Comparison of ENCODE assay signal across 8 mouse cellular contexts in genomic region chr7:80078792-80079301, GRCm38 (mm10). TPM values are rescaled to one million over a fixed set of nuclear protein-coding genes. Genes with fewer than 3 reads are reported as not detected.
DNase-seq lines count a peak whose midpoint lies in the region; ATAC-seq and TF ChIP-seq lines count a peak whose summit lies in the region.

No protein-coding gene starts in this region.

- ATAC-seq in forebrain, embryonic 13.5 days: no peak
- ATAC-seq in heart, postnatal 0 days (ENCODE audit: insufficient read depth, low read depth): peak; percentile 81
- ATAC-seq in liver, postnatal 0 days: peak; percentile 56
- ATAC-seq in neural tube, embryonic 11.5 days (ENCODE audit: insufficient read depth, low FRiP score, low TSS enrichment): no peak

- peak; percentile 94 for DNase-seq in 416B (ENCODE audit: low read depth)
- peak; percentile 94 for DNase-seq in brain, adult 2 months (ENCODE audit: low read depth, low spot score)
- peak; percentile 96 for DNase-seq in heart, postnatal 0 days (ENCODE audit: low spot score)
- DNase-seq in kidney, postnatal 25 days: peak; percentile 92 to 97
- DNase-seq in liver, postnatal 0 days: peak; percentile 78
- peak; percentile 53 for DNase-seq in neural tube, embryonic 11.5 days (ENCODE audit: low spot score)
- peak; percentile 70 for DNase-seq in telencephalon, adult 2 months (ENCODE audit: low read depth, low spot score)

- H3K4me2 ChIP-seq in forebrain, embryonic 13.5 days: no peak overlapping the region
- H3K4me2 ChIP-seq in heart, postnatal 0 days (ENCODE audit: low read depth, low read length): peak overlapping the region; percentile 44
- peak overlapping the region; percentile 46 for H3K4me2 ChIP-seq in liver, postnatal 0 days (ENCODE audit: low read depth, low read length)
- no peak overlapping the region for H3K4me2 ChIP-seq in neural tube, embryonic 11.5 days (ENCODE audit: low read depth)

- no peaks in the 10 kb centered on the region for H3K9me3 ChIP-seq in forebrain, embryonic 13.5 days (replicated peaks)
- no peaks in the 10 kb centered on the region for H3K9me3 ChIP-seq in heart, postnatal 0 days (replicated peaks; ENCODE audit: control insufficient read depth, low read length)
- no peaks in the 10 kb centered on the region for H3K9me3 ChIP-seq in liver, postnatal 0 days (ENCODE audit: low read length)
- no peaks in the 10 kb centered on the region for H3K9me3 ChIP-seq in neural tube, embryonic 11.5 days (ENCODE audit: control insufficient read depth, low read length)

- H3K27me3 ChIP-seq in forebrain, embryonic 13.5 days: no peaks in the 10 kb centered on the region
- no peaks in the 10 kb centered on the region for H3K27me3 ChIP-seq in heart, postnatal 0 days (ENCODE audit: control insufficient read depth, insufficient read depth, low read length)
- no peaks in the 10 kb centered on the region for H3K27me3 ChIP-seq in liver, postnatal 0 days (ENCODE audit: insufficient read depth, low read length)
- no peaks in the 10 kb centered on the region for H3K27me3 ChIP-seq in neural tube, embryonic 11.5 days (ENCODE audit: control insufficient read depth, insufficient read depth, low read length)

- no peak for TF ChIP-seq CTCF in heart, postnatal 0 days (IDR thresholded peaks at IDR 0.05; ENCODE audit: low read depth)
- peak; percentile 24; the same call in 1 of the 2 replicates for TF ChIP-seq CTCF in liver, postnatal 0 days (IDR thresholded peaks at IDR 0.05; ENCODE audit: low read depth)

- peaks cover 49% of the 10 kb centered on the region for H3K4me1 ChIP-seq in forebrain, embryonic 13.5 days
- H3K4me1 ChIP-seq in heart, postnatal 0 days (ENCODE audit: control insufficient read depth, insufficient read depth): peaks cover 50% of the 10 kb centered on the region
- H3K4me1 ChIP-seq in liver, postnatal 0 days (ENCODE audit: insufficient read depth): peaks cover 59% of the 10 kb centered on the region
- H3K4me1 ChIP-seq in neural tube, embryonic 11.5 days (ENCODE audit: control insufficient read depth, insufficient read depth, low read length): peaks cover 29% of the 10 kb centered on the region

- TF ChIP-seq EP300 in heart, postnatal 0 days (IDR thresholded peaks at IDR 0.05; ENCODE audit: low read depth): peak; percentile 99
- TF ChIP-seq EP300 in liver, postnatal 0 days (IDR thresholded peaks at IDR 0.05; ENCODE audit: low read depth): peak; percentile 56

- peak overlapping the region; percentile 51; the same call in 1 of the 2 replicates for H3K27ac ChIP-seq in forebrain, embryonic 13.5 days
- peak overlapping the region; percentile 95 for H3K27ac ChIP-seq in heart, postnatal 0 days (ENCODE audit: low read depth)
- peak overlapping the region; percentile 71 for H3K27ac ChIP-seq in liver, postnatal 0 days (ENCODE audit: low read depth)
- H3K27ac ChIP-seq in neural tube, embryonic 11.5 days (ENCODE audit: low read depth, low read length): no peak overlapping the region

- peaks cover 29% of the 10 kb centered on the region for H3K36me3 ChIP-seq in forebrain, embryonic 13.5 days (ENCODE audit: poor library complexity, severe bottlenecking)
- peaks cover 13% of the 10 kb centered on the region for H3K36me3 ChIP-seq in heart, postnatal 0 days (replicated peaks; ENCODE audit: control insufficient read depth, insufficient read depth, low read length)
- H3K36me3 ChIP-seq in liver, postnatal 0 days (replicated peaks; ENCODE audit: insufficient read depth, low read length): peaks cover 23% of the 10 kb centered on the region
- peaks cover 6% of the 10 kb centered on the region; the same call in 1 of the 2 replicates for H3K36me3 ChIP-seq in neural tube, embryonic 11.5 days (ENCODE audit: control insufficient read depth, insufficient read depth, low read length)

- H3K4me3 ChIP-seq in forebrain, embryonic 13.5 days: no peak overlapping the region
- H3K4me3 ChIP-seq in heart, postnatal 0 days (ENCODE audit: low read depth, low read length): no peak overlapping the region
- H3K4me3 ChIP-seq in liver, postnatal 0 days (ENCODE audit: low read depth, low read length): no peak overlapping the region
- no peak overlapping the region for H3K4me3 ChIP-seq in neural tube, embryonic 11.5 days (ENCODE audit: low read depth, low read length)

- H3K9ac ChIP-seq in forebrain, embryonic 13.5 days: peak overlapping the region; percentile 37; the same call in 1 of the 2 replicates
- H3K9ac ChIP-seq in heart, postnatal 0 days (replicated peaks; ENCODE audit: low read depth, low read length): no peak overlapping the region
- H3K9ac ChIP-seq in liver, postnatal 0 days (replicated peaks): 0 out of 2 replicates have a peak overlapping the region, but pooled peaks have one; percentile 30
- no peak overlapping the region for H3K9ac ChIP-seq in neural tube, embryonic 11.5 days (ENCODE audit: low read length)

- 56% methylated on average over 14 of the region's 14 CpGs for WGBS in forebrain, embryonic 13.5 days
- 2% methylated on average over 14 of the region's 14 CpGs for WGBS in heart, postnatal 0 days
- WGBS in liver, postnatal 0 days (ENCODE audit: insufficient replicate concordance): 7% methylated on average over 14 of the region's 14 CpGs
- WGBS in neural tube, embryonic 11.5 days: 54% methylated on average over 14 of the region's 14 CpGs

RNA-seq across cellular contexts. Expression of gene Idh2, which starts 36.3 kb away (rescaled TPM):
- polyA plus RNA-seq in forebrain, embryonic 13.5 days (2015; fragmentation: Nextera tagmentation; extraction: Ambion mirVana): 351 and 386 TPM in 2 replicates
- 3,422 and 3,660 TPM in 2 replicates for total RNA-seq in heart, postnatal 0 days (2014; rRNA removed; ENCODE audit: low replicate concordance)
- polyA plus RNA-seq in heart, postnatal 0 days (2015; fragmentation: Nextera tagmentation; extraction: Ambion mirVana): 2,757 and 2,826 TPM in 2 replicates
- polyA plus RNA-seq in liver, postnatal 0 days (2015; fragmentation: Nextera tagmentation; extraction: Ambion mirVana): 183 and 184 TPM in 2 replicates
- 371 and 381 TPM in 2 replicates for polyA plus RNA-seq in neural tube, embryonic 11.5 days (2014; fragmentation: Nextera tagmentation; extraction: Ambion mirVana)

RNA-seq across cellular contexts. Expression of gene Zfp710, which starts 54.2 kb away (rescaled TPM):
- polyA plus RNA-seq in forebrain, embryonic 13.5 days (2015; fragmentation: Nextera tagmentation; extraction: Ambion mirVana): 20.6 and 23.1 TPM in 2 replicates
- total RNA-seq in heart, postnatal 0 days (2014; rRNA removed; ENCODE audit: low replicate concordance): 25.5 and 29.7 TPM in 2 replicates
- polyA plus RNA-seq in heart, postnatal 0 days (2015; fragmentation: Nextera tagmentation; extraction: Ambion mirVana): 7.5 TPM in 2 replicates
- 5.9 and 6.4 TPM in 2 replicates for polyA plus RNA-seq in liver, postnatal 0 days (2015; fragmentation: Nextera tagmentation; extraction: Ambion mirVana)
- polyA plus RNA-seq in neural tube, embryonic 11.5 days (2014; fragmentation: Nextera tagmentation; extraction: Ambion mirVana): 21.9 and 24.8 TPM in 2 replicates

Comparison
In these comparisons a context has a peak if more than half of its experiments do, and no peak if none do; other contexts are left out.
1. ATAC-seq: peak in heart, postnatal 0 days (single experiment) and liver, postnatal 0 days (single experiment); none in forebrain, embryonic 13.5 days (single experiment) and neural tube, embryonic 11.5 days (single experiment).
2. H3K4me2 ChIP-seq: peak in heart, postnatal 0 days (single experiment) and liver, postnatal 0 days (single experiment); none in forebrain, embryonic 13.5 days (single experiment) and neural tube, embryonic 11.5 days (single experiment).
3. H3K9ac ChIP-seq: peak in forebrain, embryonic 13.5 days (single experiment) and liver, postnatal 0 days (single experiment); none in heart, postnatal 0 days (single experiment) and neural tube, embryonic 11.5 days (single experiment).
4. Peak in every context shown above with its lines, with median percentiles within 50 percentile points of each other: DNase-seq.